Mouse (Mus musculus): Measurements from ENCODE around the gene Hspa2. TPM values are rescaled to one million over a fixed set of nuclear protein-coding genes. Genes with fewer than 3 reads are reported as not detected.

Hspa2 gene
- polyA plus RNA-seq, 1 experiment from 2014 or later = 16.0 TPM

DNA sequence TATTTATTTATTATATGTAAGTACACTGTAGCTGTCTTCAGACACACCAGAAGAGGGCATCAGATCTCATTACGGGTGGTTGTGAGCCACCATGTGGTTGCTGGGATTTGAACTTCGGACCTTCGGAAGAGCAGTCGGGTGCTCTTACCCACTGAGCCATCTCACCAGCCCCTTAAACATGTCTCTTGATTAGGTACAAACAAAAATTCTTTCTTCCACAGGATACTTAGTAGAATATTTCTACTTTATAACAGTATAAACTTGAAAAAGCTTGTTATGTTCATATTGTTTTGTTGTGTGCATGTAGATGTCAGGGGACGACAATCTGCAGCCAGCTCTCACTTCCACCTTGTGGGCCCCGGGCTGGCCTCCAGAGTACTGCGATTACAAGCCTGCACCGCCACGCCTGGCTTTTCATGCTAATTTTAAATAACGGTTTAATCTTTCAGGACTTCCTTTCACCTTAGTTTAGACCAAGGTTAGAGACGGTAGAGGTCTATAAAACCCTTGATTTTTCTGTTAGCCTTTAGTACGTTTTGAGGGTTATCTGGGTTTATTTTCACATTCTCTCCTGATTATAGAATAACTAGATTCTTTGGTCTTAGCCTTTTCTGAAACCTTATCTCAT is 11.5 kb downstream of the Hspa2 start:
- Histone ChIP-seq H3K27me3 (ENCODE audit: control insufficient read depth, insufficient read depth, low read length) (no peaks in the 10 kb centered on the region), H3K4me2 (ENCODE audit: low read depth, low read length) (no peak overlapping the region), H3K9ac (ENCODE audit: low read length) (no peak overlapping the region), H3K4me1 (ENCODE audit: control insufficient read depth, insufficient read depth, low read length) (peaks cover 4% of the 10 kb centered on the region; the same call in 1 of the 2 replicates), H3K27ac (ENCODE audit: low read length) (0 out of 2 replicates have a peak overlapping the region, but pooled peaks have one; percentile 23), H3K9me3 (replicated peaks; ENCODE audit: control insufficient read depth, low read length) (peaks cover 6% of the 10 kb centered on the region), H3K4me3 (ENCODE audit: low read length) (no peak overlapping the region), H3K36me3 (ENCODE audit: control insufficient read depth, insufficient read depth) (no peaks in the 10 kb centered on the region)
- WGBS = 60% methylated on average over 11 of the region's 12 CpGs
- ATAC-seq (replicated peaks; ENCODE audit: extremely low read depth, insufficient read depth, low FRiP score) = no peak; the same call in 1 of the 2 replicates

DNA sequence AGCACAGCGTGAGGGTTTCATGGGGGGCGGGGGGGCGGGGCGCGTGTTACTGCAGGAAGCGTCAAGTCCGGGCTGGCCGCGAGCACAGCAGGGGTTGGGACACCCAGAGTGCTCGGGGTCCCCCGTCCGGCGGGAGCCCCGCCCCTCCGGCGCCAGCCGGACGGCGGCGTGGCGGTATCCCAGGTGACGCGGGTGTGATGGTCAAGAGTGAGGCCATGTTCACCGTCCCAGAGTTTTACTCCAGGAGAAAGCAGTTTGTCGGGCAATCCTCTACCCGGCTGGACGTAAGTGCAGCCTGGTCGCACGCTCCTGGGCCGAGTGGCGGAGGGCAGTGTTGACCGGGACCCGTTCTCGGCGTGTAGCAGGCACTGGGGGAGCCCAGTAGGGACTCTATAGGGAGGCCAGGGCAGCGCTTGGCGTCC is 13.5 kb downstream of the Hspa2 start, which contains the start of gene Ppp1r36:
Gene Ppp1r36 (plus strand): TSS at position 106 of the 422 bp plus-strand sequence.
- H3K36me3 ChIP-seq (ENCODE audit: control insufficient read depth, insufficient read depth) = no peaks in the 10 kb centered on the region
- peak within 1 kb of the TSS; percentile 64 for H3K9ac ChIP-seq (ENCODE audit: low read length)
- H3K27ac ChIP-seq (ENCODE audit: low read length) = no peak within 1 kb of the TSS
- no peaks in the 10 kb centered on the region for H3K27me3 ChIP-seq (ENCODE audit: control insufficient read depth, insufficient read depth, low read length)
- peaks cover 4% of the 10 kb centered on the region; the same call in 1 of the 2 replicates for H3K4me1 ChIP-seq (ENCODE audit: control insufficient read depth, insufficient read depth, low read length)
- H3K9me3 ChIP-seq (replicated peaks; ENCODE audit: control insufficient read depth, low read length) = peaks cover 6% of the 10 kb centered on the region
- WGBS = 2% methylated on average over 37 of the region's 37 CpGs
- peak within 1 kb of the TSS; percentile 57 for H3K4me3 ChIP-seq (ENCODE audit: low read length)
- peak; percentile 79 for ATAC-seq (replicated peaks; ENCODE audit: extremely low read depth, insufficient read depth, low FRiP score)
- H3K4me2 ChIP-seq (ENCODE audit: low read depth, low read length) = peak within 1 kb of the TSS; percentile 88

DNA sequence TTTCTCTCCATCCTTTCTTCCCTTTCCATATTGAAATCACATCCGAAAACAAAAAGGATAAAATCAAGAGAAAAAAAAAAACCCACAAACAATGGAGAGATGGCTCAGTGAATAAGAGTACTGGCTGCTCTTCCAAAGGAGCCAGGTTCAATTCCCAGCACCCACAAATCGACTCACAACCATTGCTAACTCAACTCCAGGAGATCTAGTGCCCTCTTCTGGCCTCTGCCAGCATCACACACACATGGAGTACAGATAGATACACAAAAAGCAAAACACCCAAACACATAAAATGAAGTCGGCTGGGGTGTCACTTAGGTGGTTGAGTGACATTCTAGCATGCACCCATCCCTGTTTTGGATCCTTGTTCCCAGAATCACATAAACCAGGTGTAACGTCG is 14.4 kb downstream of the Hspa2 start:
- Histone ChIP-seq H3K9ac (ENCODE audit: low read length) (no peak overlapping the region), H3K9me3 (replicated peaks; ENCODE audit: control insufficient read depth, low read length) (peaks cover 6% of the 10 kb centered on the region), H3K4me1 (ENCODE audit: control insufficient read depth, insufficient read depth, low read length) (peaks cover 4% of the 10 kb centered on the region; the same call in 1 of the 2 replicates), H3K27me3 (ENCODE audit: control insufficient read depth, insufficient read depth, low read length) (no peaks in the 10 kb centered on the region), H3K4me3 (ENCODE audit: low read length) (no peak overlapping the region), H3K27ac (ENCODE audit: low read length) (no peak overlapping the region), H3K4me2 (ENCODE audit: low read depth, low read length) (no peak overlapping the region), H3K36me3 (ENCODE audit: control insufficient read depth, insufficient read depth) (no peaks in the 10 kb centered on the region)
- 93% methylated on average over 5 of the region's 5 CpGs for WGBS
- no peak for ATAC-seq (replicated peaks; ENCODE audit: extremely low read depth, insufficient read depth, low FRiP score)

DNA sequence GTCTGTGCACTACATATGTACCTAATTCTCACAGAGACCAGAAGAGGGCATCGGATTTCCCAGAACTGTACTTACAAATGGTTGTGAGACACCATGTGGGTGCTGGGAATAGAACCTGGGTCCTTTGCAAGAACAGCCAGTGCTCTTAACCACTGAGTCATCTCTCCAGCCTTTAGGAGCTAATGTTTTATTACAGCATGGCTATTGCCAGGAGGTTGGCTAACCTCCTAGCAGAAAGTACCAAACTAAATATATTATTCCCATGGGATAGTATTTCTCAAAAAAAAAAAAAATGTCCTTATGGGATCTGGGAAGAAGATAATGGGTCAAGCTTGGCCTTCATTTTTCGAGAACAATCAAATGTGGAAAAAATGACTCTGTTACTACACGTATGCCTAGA is 21.3 kb downstream of the Hspa2 start:
- WGBS = 88% methylated on average over 3 of the region's 3 CpGs
- Histone ChIP-seq H3K27me3 (ENCODE audit: control insufficient read depth, insufficient read depth, low read length) (no peaks in the 10 kb centered on the region), H3K9me3 (replicated peaks; ENCODE audit: control insufficient read depth, low read length) (no peaks in the 10 kb centered on the region), H3K36me3 (ENCODE audit: control insufficient read depth, insufficient read depth) (no peaks in the 10 kb centered on the region), H3K4me3 (ENCODE audit: low read length) (no peak overlapping the region), H3K9ac (ENCODE audit: low read length) (no peak overlapping the region), H3K4me2 (ENCODE audit: low read depth, low read length) (no peak overlapping the region), H3K27ac (ENCODE audit: low read length) (no peak overlapping the region), H3K4me1 (ENCODE audit: control insufficient read depth, insufficient read depth, low read length) (no peaks in the 10 kb centered on the region)
- ATAC-seq (replicated peaks; ENCODE audit: extremely low read depth, insufficient read depth, low FRiP score) = no peak

DNA sequence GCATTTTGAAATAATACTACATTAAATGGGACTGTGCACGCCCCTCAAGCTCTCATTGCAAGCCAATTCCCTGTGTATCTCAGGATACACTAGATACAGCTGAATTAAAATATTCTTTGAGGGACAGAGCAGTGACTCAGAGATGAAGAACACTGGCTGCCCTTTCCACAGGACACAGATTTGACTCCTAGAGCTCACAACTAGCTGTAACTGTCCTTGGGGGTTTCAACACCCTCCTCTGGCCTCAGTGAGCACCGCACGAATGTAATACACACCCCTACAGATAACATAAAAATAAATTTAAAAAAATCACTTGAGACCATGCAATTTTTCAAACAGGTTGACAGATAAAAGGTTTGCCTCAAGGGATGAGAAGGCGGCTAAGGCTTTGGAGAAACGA is 23.6 kb downstream of the Hspa2 start:
- ATAC-seq (replicated peaks; ENCODE audit: extremely low read depth, insufficient read depth, low FRiP score) = no peak
- H3K4me3 ChIP-seq (ENCODE audit: low read length) = no peak overlapping the region
- H3K9ac ChIP-seq (ENCODE audit: low read length) = no peak overlapping the region
- H3K9me3 ChIP-seq (replicated peaks; ENCODE audit: control insufficient read depth, low read length) = no peaks in the 10 kb centered on the region
- no peak overlapping the region for H3K4me2 ChIP-seq (ENCODE audit: low read depth, low read length)
- H3K27me3 ChIP-seq (ENCODE audit: control insufficient read depth, insufficient read depth, low read length) = no peaks in the 10 kb centered on the region
- H3K27ac ChIP-seq (ENCODE audit: low read length) = no peak overlapping the region
- WGBS = 44% methylated on average over 5 of the region's 5 CpGs
- H3K4me1 ChIP-seq (ENCODE audit: control insufficient read depth, insufficient read depth, low read length) = no peaks in the 10 kb centered on the region
- H3K36me3 ChIP-seq (ENCODE audit: control insufficient read depth, insufficient read depth) = no peaks in the 10 kb centered on the region

DNA sequence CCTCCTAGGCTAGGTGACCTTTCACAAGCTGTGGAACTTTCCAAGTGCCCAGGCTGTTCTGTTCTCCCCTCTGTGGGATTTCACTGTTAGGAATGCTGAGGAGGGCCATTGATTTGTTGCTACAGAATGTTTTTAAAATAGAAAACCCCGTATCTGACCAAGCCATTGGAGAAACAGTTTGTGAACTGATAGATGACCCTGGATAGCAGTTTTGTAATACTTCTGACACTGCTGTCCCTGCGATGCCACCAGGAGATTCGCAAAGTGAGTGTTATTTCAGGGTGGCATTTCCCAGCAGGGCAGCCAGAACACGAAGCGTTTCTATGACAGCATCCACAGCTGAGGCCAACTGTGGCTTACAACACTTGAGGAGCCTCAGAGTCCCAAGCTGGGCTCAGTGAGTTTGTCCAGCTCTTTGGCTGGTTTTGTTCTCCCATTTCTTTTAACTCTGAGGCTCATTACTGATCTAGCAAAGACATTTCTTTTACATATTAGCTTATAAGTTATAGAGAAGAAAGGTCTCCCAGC is 27.0 kb downstream of the Hspa2 start:
- H3K4me1 ChIP-seq (ENCODE audit: control insufficient read depth, insufficient read depth, low read length) = peaks cover 16% of the 10 kb centered on the region
- WGBS = 23% methylated on average over 5 of the region's 5 CpGs

DNA sequence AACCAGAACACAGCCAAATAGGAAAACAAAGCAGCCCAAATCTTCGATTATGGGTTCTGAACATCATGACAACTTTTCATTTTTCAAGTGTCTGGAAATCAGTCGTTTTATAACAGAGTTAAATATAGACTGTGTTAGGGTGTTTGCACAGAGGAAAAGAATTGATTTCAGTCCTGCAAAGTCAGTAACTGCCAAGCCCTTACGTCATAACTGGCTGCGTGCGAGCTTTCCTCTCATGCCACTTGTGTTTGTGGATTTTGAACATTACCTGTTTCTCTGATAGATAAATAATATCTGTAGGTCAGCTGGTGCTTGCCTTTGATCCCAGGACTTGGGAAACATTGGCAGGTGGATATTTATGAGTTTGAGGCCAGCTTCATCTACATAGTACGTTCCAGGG is 27.5 kb downstream of the Hspa2 start:
- H3K36me3 ChIP-seq (ENCODE audit: control insufficient read depth, insufficient read depth) = no peaks in the 10 kb centered on the region
- no peaks in the 10 kb centered on the region for H3K9me3 ChIP-seq (replicated peaks; ENCODE audit: control insufficient read depth, low read length)
- H3K4me3 ChIP-seq (ENCODE audit: low read length) = no peak overlapping the region
- H3K27ac ChIP-seq (ENCODE audit: low read length) = no peak overlapping the region
- no peaks in the 10 kb centered on the region for H3K27me3 ChIP-seq (ENCODE audit: control insufficient read depth, insufficient read depth, low read length)
- H3K4me2 ChIP-seq (ENCODE audit: low read depth, low read length) = no peak overlapping the region
- no peak for ATAC-seq (replicated peaks; ENCODE audit: extremely low read depth, insufficient read depth, low FRiP score)
- H3K4me1 ChIP-seq (ENCODE audit: control insufficient read depth, insufficient read depth, low read length) = peaks cover 16% of the 10 kb centered on the region
- 65% methylated on average over 6 of the region's 6 CpGs for WGBS
- H3K9ac ChIP-seq (ENCODE audit: low read length) = no peak overlapping the region

More for the DNA sequence above, 27.0 kb downstream of the Hspa2 start:
- no peak overlapping the region for H3K4me3 ChIP-seq (ENCODE audit: low read length)
- no peak overlapping the region for H3K4me2 ChIP-seq (ENCODE audit: low read depth, low read length)
- ATAC-seq (replicated peaks; ENCODE audit: extremely low read depth, insufficient read depth, low FRiP score) = no peak
- no peaks in the 10 kb centered on the region for H3K9me3 ChIP-seq (replicated peaks; ENCODE audit: control insufficient read depth, low read length)
- H3K27ac ChIP-seq (ENCODE audit: low read length) = peak overlapping the region; percentile 40; the same call in 1 of the 2 replicates
- no peaks in the 10 kb centered on the region for H3K27me3 ChIP-seq (ENCODE audit: control insufficient read depth, insufficient read depth, low read length)
- H3K9ac ChIP-seq (ENCODE audit: low read length) = no peak overlapping the region
- H3K36me3 ChIP-seq (ENCODE audit: control insufficient read depth, insufficient read depth) = no peaks in the 10 kb centered on the region

DNA sequence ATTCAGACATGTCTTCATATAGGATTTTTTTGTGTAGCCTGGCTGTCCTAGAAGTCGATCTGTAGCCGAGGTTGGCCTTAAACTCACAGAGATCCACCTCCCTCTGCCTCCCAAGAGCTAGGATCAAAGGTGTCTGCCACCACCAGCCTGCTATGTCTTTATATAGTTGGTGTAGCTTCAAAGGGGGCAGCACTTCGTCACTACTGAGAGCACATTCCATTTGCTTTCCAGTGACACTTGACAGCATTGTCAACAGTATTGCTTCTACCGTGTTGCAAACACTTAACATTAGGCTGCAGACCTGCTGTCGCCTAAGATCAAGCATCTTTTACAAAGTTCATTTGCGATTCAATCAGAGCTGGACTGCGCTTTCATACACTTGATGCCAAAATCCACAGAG is 30.1 kb downstream of the Hspa2 start:
- 24% methylated on average over 7 of the region's 7 CpGs for WGBS

DNA sequence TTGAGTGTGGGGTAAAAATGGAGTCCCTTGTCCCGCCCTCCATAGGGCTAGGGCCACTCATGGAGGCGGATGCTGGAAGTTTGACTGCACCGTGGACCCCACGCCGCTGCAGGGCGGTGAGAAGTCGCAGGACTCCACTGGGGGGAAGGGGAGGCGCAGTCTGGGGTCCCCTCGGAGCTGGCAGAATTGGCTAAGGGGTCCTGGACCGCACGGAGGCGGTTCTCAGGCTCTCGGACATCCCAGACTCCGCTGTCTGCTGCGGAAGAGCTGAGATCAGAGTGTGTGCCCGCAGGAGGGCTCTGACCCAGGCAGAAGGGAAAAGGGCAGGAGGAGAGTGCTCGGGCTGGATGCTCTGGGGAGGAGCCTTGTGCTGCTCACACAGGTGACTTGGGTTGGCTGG is 31.1 kb downstream of the Hspa2 start:
- H3K27me3 ChIP-seq (ENCODE audit: control insufficient read depth, insufficient read depth, low read length) = no peaks in the 10 kb centered on the region
- H3K4me3 ChIP-seq (ENCODE audit: low read length) = peak overlapping the region; percentile 53
- H3K9ac ChIP-seq (ENCODE audit: low read length) = peak overlapping the region; percentile 62
- H3K36me3 ChIP-seq (ENCODE audit: control insufficient read depth, insufficient read depth) = no peaks in the 10 kb centered on the region
- H3K9me3 ChIP-seq (replicated peaks; ENCODE audit: control insufficient read depth, low read length) = no peaks in the 10 kb centered on the region
- 5% methylated on average over 17 of the region's 17 CpGs for WGBS
- H3K27ac ChIP-seq (ENCODE audit: low read length) = no peak overlapping the region
- peak overlapping the region; percentile 77 for H3K4me2 ChIP-seq (ENCODE audit: low read depth, low read length)
- ATAC-seq (replicated peaks; ENCODE audit: extremely low read depth, insufficient read depth, low FRiP score) = no peak
- peaks cover 16% of the 10 kb centered on the region for H3K4me1 ChIP-seq (ENCODE audit: control insufficient read depth, insufficient read depth, low read length)

More for the DNA sequence above, 30.1 kb downstream of the Hspa2 start:
- Histone ChIP-seq H3K27ac (ENCODE audit: low read length) (no peak overlapping the region), H3K36me3 (ENCODE audit: control insufficient read depth, insufficient read depth) (no peaks in the 10 kb centered on the region), H3K4me3 (ENCODE audit: low read length) (peak overlapping the region; percentile 17; the same call in 1 of the 2 replicates), H3K27me3 (ENCODE audit: control insufficient read depth, insufficient read depth, low read length) (no peaks in the 10 kb centered on the region), H3K4me2 (ENCODE audit: low read depth, low read length) (peak overlapping the region; percentile 77), H3K9me3 (replicated peaks; ENCODE audit: control insufficient read depth, low read length) (no peaks in the 10 kb centered on the region), H3K4me1 (ENCODE audit: control insufficient read depth, insufficient read depth, low read length) (peaks cover 16% of the 10 kb centered on the region), H3K9ac (ENCODE audit: low read length) (no peak overlapping the region)
- ATAC-seq (replicated peaks; ENCODE audit: extremely low read depth, insufficient read depth, low FRiP score) = peak; percentile 52; the same call in 1 of the 2 replicates

Measured in heart, embryonic 16.5 days (tissue).